Mouse (Mus musculus) heart, adult 11 months (tissue): ENCODE data around the gene Rbm47.
"Not testable (repeated sequence)": the region's sequence is repeated elsewhere in the genome, so short reads cannot be mapped to it uniquely, and the experiment has no call there.

Experiments
- DNase-seq: peaks from one replicate; pipeline ENCODE4 v3.0.0; 2022

The Rbm47 gene

GRCm38 (mm10) chr5:66173018-66173417 lies at the start of gene Rbm47:
Gene Rbm47 (minus strand): TSS chr5:66173118.
- no peak for DNase-seq

GRCm38 (mm10) chr5:66220620-66221019 lies 47.7 kb upstream of the Rbm47 start:
- DNase-seq, result no peak

GRCm38 (mm10) chr5:66219692-66220091 lies 46.8 kb upstream of the Rbm47 start:
- no peak for DNase-seq

GRCm38 (mm10) chr5:66215569-66216277 lies 42.8 kb upstream of the Rbm47 start:
- no peak for DNase-seq

GRCm38 (mm10) chr5:66214395-66214935 lies 41.5 kb upstream of the Rbm47 start:
- no peak for DNase-seq

- no peak for DNase-seq
Measured at GRCm38 (mm10) chr5:66209532-66210176, 36.7 kb upstream of the Rbm47 start.

GRCm38 (mm10) chr5:66204966-66205365 lies 32.0 kb upstream of the Rbm47 start:
- DNase-seq, result no peak

- DNase-seq, result no peak
Measured at GRCm38 (mm10) chr5:66203424-66203823, 30.5 kb upstream of the Rbm47 start.

GRCm38 (mm10) chr5:66200044-66200443 lies 27.1 kb upstream of the Rbm47 start:
- DNase-seq, result peak; percentile 89

GRCm38 (mm10) chr5:66195323-66195722 lies 22.4 kb upstream of the Rbm47 start:
- no peak for DNase-seq

GRCm38 (mm10) chr5:66193218-66193846 lies 20.4 kb upstream of the Rbm47 start:
- DNase-seq, result no peak

- DNase-seq, result peak; percentile 72
Measured at GRCm38 (mm10) chr5:66191185-66191503, 18.2 kb upstream of the Rbm47 start.

- DNase-seq, result no peak
Measured at GRCm38 (mm10) chr5:66190481-66191184, 17.7 kb upstream of the Rbm47 start.

GRCm38 (mm10) chr5:66188591-66188990 lies 15.7 kb upstream of the Rbm47 start:
- DNase-seq, result not testable (repeated sequence)

- peak; percentile 83 for DNase-seq
Measured at GRCm38 (mm10) chr5:66182156-66182555, 9.2 kb upstream of the Rbm47 start.

GRCm38 (mm10) chr5:66174160-66174837 lies 1.4 kb upstream of the Rbm47 start:
- DNase-seq, result no peak

- DNase-seq, result no peak
Measured at GRCm38 (mm10) chr5:66170591-66170990, 2.3 kb downstream of the Rbm47 start.

- DNase-seq, result no peak
Measured at GRCm38 (mm10) chr5:66169099-66169485, 3.8 kb downstream of the Rbm47 start.

GRCm38 (mm10) chr5:66168462-66169098 lies 4.3 kb downstream of the Rbm47 start:
- DNase-seq, result peak; percentile 79

- no peak for DNase-seq
Measured at GRCm38 (mm10) chr5:66166931-66167330, 6.0 kb downstream of the Rbm47 start.

GRCm38 (mm10) chr5:66166193-66166629 lies 6.7 kb downstream of the Rbm47 start:
- no peak for DNase-seq

GRCm38 (mm10) chr5:66165748-66166147 lies 7.2 kb downstream of the Rbm47 start:
- no peak for DNase-seq
